Mouse (Mus musculus) lung, postnatal 0 days (tissue): ENCODE data around the gene Zfp575. TPM values are rescaled to one million over a fixed set of nuclear protein-coding genes. Genes with fewer than 3 reads are reported as not detected.

Source experiments
- ATAC-seq: fragments of 200-750 bp; cut with Nextera tagmentation; 2 replicates; pipeline ENCODE4 v1.8.0; 2017; ENCODE audit warnings: moderate library complexity
- DNase-seq: peaks from one replicate; pipeline ENCODE4 v3.0.0-alpha.2; 2016; ENCODE audit warnings: low spot score
- H3K27ac ChIP-seq: fragments of 300-500 bp; sonication (generic); 2 replicates; pipeline ENCODE4 v1.5.1; 2014; ENCODE audit warnings: antibody characterized with exemption, mild to moderate bottlenecking, low read length, mixed read lengths
- H3K27me3 ChIP-seq: fragments of 300-500 bp; sonication (generic); replicated peaks from 2 replicates; pipeline ENCODE4 v1.6.1; 2014; ENCODE audit warnings: low read length, mixed read lengths; ENCODE audit not compliant: insufficient read depth
- H3K36me3 ChIP-seq: fragments of 300-500 bp; sonication (generic); 2 replicates; pipeline ENCODE4 v1.6.1; 2014; ENCODE audit warnings: low read length, mixed read lengths; ENCODE audit not compliant: insufficient read depth
- H3K4me1 ChIP-seq: fragments of 300-500 bp; sonication (generic); 2 replicates; pipeline ENCODE4 v1.6.1; 2014; ENCODE audit warnings: antibody characterized with exemption, low read depth, low read length, mixed read lengths; ENCODE audit not compliant: insufficient read depth
- H3K4me2 ChIP-seq: fragments of 300-500 bp; sonication (generic); replicated peaks from 2 replicates; pipeline ENCODE4 v1.6.1; 2014; ENCODE audit warnings: low read depth, mild to moderate bottlenecking, low read length, moderate library complexity, mixed read lengths
- H3K4me3 ChIP-seq: fragments of 300-500 bp; sonication (generic); 2 replicates; pipeline ENCODE4 v1.5.1; 2014; ENCODE audit warnings: low read depth, low read length
- H3K9ac ChIP-seq: fragments of 300-500 bp; sonication (generic); replicated peaks from 2 replicates; pipeline ENCODE4 v1.6.1; 2014; ENCODE audit warnings: low read depth, mild to moderate bottlenecking
- H3K9me3 ChIP-seq: fragments of 300-500 bp; sonication (generic); 2 replicates; pipeline ENCODE4 v1.6.1; 2016; ENCODE audit warnings: low read length, mixed read lengths
- CTCF ChIP-seq: IDR thresholded peaks from 2 replicates; pipeline ENCODE4 v1.5.1; 2016; ENCODE audit warnings: antibody characterized with exemption, mild to moderate bottlenecking
- EP300 ChIP-seq: IDR thresholded peaks from 2 replicates; pipeline ENCODE4 v1.6.1; 2016; ENCODE audit warnings: antibody characterized with exemption, mild to moderate bottlenecking, control low read depth
- WGBS: fragments of 180-500 bp; shearing (Covaris S2); extraction: QIAGEN DNeasy Blood & Tissue Kit; methylation state at CpG from one replicate; pipeline ENCODE4 v1.1.7; 2014; 5-methylcytosine and 5-hydroxymethylcytosine counted together
- polyA plus RNA-seq: library from polyadenylated mRNA; unstranded; fragments of >200 nt; fragmentation: Nextera tagmentation; extraction: Ambion mirVana; gene quantifications from 2 replicates; pipeline ENCODE4 v1.2.1, GENCODE M21; 2015

The Zfp575 gene
- polyA plus RNA-seq, 1 experiment from 2014 or later, result 1.5 TPM

DNA sequence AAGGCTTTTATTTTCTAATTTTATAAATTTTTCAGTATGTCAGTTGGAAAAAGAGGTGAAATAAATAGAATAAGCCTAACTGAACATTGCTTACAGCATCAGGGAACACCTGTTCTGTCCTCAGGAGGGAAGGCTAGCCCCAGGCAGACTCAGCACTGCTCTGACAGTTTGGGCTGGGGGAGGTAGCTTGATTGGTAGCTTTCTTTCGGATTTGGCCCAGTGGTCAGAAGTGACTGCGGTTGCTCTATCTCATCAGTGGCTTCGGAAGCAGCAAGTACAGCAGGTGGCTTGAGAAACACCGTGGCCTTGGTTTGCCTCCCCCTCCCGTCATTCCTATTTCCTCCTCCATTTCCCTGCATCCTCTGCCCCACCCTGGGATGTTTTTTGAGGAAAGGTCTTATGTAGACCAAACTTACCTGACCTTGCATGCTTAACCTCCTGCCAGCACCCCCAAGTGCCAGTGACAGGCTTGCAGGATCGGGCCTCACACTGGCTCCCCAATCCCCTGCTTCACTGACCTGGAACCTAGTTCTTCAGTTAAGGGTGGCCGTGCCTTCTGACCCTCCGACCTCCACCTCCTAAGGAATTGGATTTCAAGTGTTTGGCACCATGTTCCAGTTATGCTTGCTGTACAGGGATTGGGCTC lies 24.1 kb downstream of the Zfp575 start:
- Histone ChIP-seq H3K4me2 (no peak overlapping the region), H3K4me3 (no peak overlapping the region), H3K9me3 (no peaks in the 10 kb centered on the region), H3K9ac (no peak overlapping the region), H3K4me1 (no peaks in the 10 kb centered on the region), H3K27me3 (no peaks in the 10 kb centered on the region), H3K27ac (no peak overlapping the region), H3K36me3 (peaks cover 19% of the 10 kb centered on the region)
- 92% methylated on average over 8 of the region's 8 CpGs for WGBS
- TF ChIP-seq EP300 (no peak), CTCF (no peak)
- no peak for ATAC-seq
- no peak for DNase-seq

DNA sequence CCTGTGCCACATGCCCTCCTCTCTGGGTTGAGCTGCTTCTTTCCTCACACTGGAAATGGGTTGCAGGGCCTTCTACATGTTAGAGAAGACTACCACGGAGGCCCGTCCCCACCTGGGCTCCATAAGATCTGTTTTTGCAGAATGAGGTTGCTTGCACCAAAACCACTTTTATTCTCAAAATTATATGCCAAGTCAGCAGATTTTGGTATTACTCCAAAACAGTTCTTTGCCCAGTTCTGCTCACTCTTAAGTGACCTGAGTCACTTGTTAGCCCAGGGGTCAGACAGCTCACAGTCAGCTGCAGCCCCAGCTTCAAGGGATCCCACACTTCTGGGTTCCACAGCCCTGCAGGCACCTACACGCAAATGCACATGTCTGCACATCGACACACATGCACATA lies 26.0 kb downstream of the Zfp575 start:
- Histone ChIP-seq H3K36me3 (peaks cover 5% of the 10 kb centered on the region; the same call in 1 of the 2 replicates), H3K4me2 (no peak overlapping the region), H3K9ac (no peak overlapping the region), H3K9me3 (no peaks in the 10 kb centered on the region), H3K27me3 (no peaks in the 10 kb centered on the region), H3K27ac (no peak overlapping the region), H3K4me1 (no peaks in the 10 kb centered on the region), H3K4me3 (no peak overlapping the region)
- DNase-seq (no peak), ATAC-seq (no peak)
- WGBS, result 86% methylated on average over 4 of the region's 4 CpGs
- TF ChIP-seq EP300 (no peak), CTCF (no peak)

GRCm38 (mm10) chr7:24555786-24556185 lies 31.7 kb downstream of the Zfp575 start:
- ATAC-seq, result no peak
- no peak overlapping the region for H3K4me3 ChIP-seq
- no peaks in the 10 kb centered on the region for H3K9me3 ChIP-seq
- 91% methylated on average over 10 of the region's 10 CpGs for WGBS
- H3K9ac ChIP-seq, result no peak overlapping the region
- no peaks in the 10 kb centered on the region for H3K27me3 ChIP-seq
- TF ChIP-seq CTCF (no peak), EP300 (no peak)
- no peaks in the 10 kb centered on the region for H3K4me1 ChIP-seq
- no peak for DNase-seq
- no peak overlapping the region for H3K27ac ChIP-seq
- no peak overlapping the region for H3K4me2 ChIP-seq
- H3K36me3 ChIP-seq, result peaks cover 4% of the 10 kb centered on the region; the same call in 1 of the 2 replicates

DNA sequence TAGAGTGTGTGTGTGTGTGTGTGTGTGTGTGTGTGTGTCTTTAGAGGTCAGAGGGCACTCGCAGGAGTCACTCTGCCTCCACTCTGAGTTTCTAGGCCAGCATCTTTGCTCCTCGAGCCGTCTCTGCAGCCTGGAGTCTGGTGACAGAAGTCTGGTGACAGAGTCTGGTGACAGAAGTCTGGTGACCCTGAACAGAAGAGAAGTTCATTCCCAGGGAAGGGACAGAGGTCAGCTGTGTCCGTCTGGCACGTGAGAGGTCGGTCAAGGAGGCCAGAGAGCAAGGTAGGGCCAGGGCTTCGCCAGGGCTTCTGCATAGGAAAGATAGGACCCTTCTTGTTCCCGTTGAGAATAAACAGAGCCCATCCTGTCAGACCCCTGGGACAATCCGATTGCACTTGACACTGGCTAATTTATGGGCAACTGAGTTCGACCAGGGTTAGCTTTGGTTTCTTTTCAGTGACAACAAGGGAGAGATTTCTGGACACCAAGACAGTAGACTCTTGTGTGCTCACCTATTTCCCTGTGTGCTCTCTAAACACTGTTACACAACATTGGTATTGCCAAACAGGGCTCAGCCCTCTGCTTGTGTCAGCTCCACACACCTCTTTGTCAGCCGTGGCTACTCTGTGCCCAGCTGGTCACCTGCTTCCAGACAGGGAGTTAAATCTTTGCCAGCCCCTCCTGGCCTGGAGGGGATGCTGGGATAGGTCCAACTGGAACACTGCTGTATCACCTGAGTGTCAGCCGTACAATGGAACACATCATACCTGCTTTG lies 35.3 kb downstream of the Zfp575 start:
- peaks cover 4% of the 10 kb centered on the region; the same call in 1 of the 2 replicates for H3K36me3 ChIP-seq
- H3K4me3 ChIP-seq, result no peak overlapping the region
- H3K27me3 ChIP-seq, result no peaks in the 10 kb centered on the region
- no peak for DNase-seq
- TF ChIP-seq CTCF (no peak), EP300 (no peak)
- no peak overlapping the region for H3K4me2 ChIP-seq
- H3K9ac ChIP-seq, result no peak overlapping the region
- no peak overlapping the region for H3K27ac ChIP-seq
- H3K4me1 ChIP-seq, result no peaks in the 10 kb centered on the region; the same call in 1 of the 2 replicates
- no peak for ATAC-seq
- 80% methylated on average over 12 of the region's 12 CpGs for WGBS
- H3K9me3 ChIP-seq, result no peaks in the 10 kb centered on the region

DNA sequence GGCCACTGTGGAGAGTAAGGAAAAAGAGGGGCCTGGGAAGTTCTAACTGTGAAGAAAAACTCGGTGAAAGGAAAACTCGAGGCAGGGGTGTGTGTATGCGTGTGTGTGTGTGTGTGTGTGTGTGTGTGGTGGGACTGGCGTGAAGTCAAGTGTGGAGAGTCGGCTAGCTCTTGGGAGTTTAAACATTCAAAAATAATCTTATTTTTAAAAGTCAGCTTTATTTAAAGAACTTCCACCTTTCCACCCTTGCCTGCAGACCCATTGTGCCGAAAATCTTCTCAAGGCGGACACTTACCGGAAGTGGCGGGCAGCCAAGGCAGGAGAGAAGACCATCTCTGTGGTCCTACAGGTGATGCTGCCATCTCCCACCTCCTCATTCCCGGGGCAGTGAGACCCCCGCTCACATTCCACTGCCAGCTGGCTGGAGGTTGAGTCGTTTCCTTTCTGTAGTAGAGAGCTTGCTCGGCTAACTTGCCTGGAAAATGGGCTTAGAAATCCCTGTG lies 39.9 kb downstream of the Zfp575 start:
- ATAC-seq, result no peak
- WGBS, result 20% methylated on average over 13 of the region's 13 CpGs
- Histone ChIP-seq H3K4me2 (peak overlapping the region; percentile 73), H3K9me3 (no peaks in the 10 kb centered on the region), H3K27ac (no peak overlapping the region), H3K9ac (peak overlapping the region; percentile 77), H3K4me3 (peak overlapping the region; percentile 75), H3K36me3 (peaks cover 4% of the 10 kb centered on the region; the same call in 1 of the 2 replicates), H3K27me3 (no peaks in the 10 kb centered on the region), H3K4me1 (no peaks in the 10 kb centered on the region; the same call in 1 of the 2 replicates)
- no peak for TF ChIP-seq EP300
- TF ChIP-seq CTCF, result no peak
- no peak for DNase-seq

DNA sequence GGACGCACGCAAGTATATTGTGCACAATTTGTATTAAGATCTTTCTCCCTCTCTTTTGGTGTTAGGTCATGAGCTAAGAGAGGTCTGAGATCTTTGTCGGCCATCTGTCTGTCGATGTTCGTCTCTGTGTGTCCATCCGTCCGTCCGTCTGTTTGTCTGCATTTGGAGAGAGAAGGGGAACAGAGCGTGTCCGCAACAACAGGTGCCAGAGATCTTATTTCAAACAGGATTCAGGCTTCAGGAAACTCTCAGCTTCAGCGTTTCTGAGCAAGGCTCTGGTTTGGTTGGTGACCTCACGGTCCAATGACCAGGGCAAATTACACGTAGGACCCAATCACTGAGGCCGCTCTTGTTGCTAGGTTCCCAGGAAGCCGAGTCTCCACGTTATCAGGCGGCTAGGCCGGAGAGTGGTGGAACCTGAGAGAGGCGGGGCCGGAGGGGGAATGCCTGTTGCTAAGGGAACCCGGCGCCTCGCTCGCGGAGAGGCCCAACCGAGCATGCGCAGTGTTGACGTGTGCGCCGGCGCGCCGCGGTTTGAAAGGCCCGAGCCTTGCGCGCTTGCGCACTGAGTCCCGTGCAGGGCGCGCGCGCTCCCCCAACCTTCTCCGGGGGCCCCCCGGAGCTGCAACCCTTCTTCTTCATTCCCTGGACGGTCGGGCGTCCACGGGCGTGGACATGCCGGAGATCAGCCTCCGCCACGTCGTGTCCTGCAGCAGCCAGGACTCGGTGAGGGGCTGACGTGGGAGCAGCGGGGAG lies 40.6 kb downstream of the Zfp575 start:
- H3K9me3 ChIP-seq, result no peaks in the 10 kb centered on the region
- no peaks in the 10 kb centered on the region for H3K27me3 ChIP-seq
- peak overlapping the region; percentile 73 for H3K4me2 ChIP-seq
- H3K27ac ChIP-seq, result peak overlapping the region; percentile 64
- H3K4me1 ChIP-seq, result no peaks in the 10 kb centered on the region; the same call in 1 of the 2 replicates
- H3K9ac ChIP-seq, result peak overlapping the region; percentile 77
- peak; percentile 100 for ATAC-seq
- peak overlapping the region; percentile 75 for H3K4me3 ChIP-seq
- TF ChIP-seq EP300, result no peak
- no peak for TF ChIP-seq CTCF
- DNase-seq, result peak; percentile 100
- WGBS, result 2% methylated on average over 57 of the region's 57 CpGs
- no peaks in the 10 kb centered on the region for H3K36me3 ChIP-seq
